Mouse (Mus musculus): Measurements from ENCODE around the gene Smtn.
A peak's percentile ranks its signal among the peaks of the same experiment; 100 is the strongest.

GRCm38 (mm10) chr11:3539111-3539825, 1.1 kb downstream of the Smtn start:
- 0 out of 2 replicates have a peak, but pooled peaks have one; percentile 7 for TF ChIP-seq CTCF (conservative IDR thresholded peaks at IDR 0.05; ENCODE audit: insufficient read depth, insufficient read length, low read depth, low read length)
- TF ChIP-seq POLR2A (IDR thresholded peaks at IDR 0.05; ENCODE audit: low read depth, low read length) = peak; percentile 98

Measured in kidney, adult 2 months (tissue).